Mouse (Mus musculus) liver, postnatal 0 days (tissue): ENCODE results near the gene Pus7l.

Source experiments
- CTCF ChIP-seq: sonication (generic); IDR thresholded peaks from 2 replicates; pipeline ENCODE4 v1.5.1; 2016; ENCODE audit warnings: antibody characterized with exemption, low read depth
- EP300 ChIP-seq: IDR thresholded peaks from 2 replicates; pipeline ENCODE4 v1.6.1; 2016; ENCODE audit warnings: antibody characterized with exemption, low read depth, mild to moderate bottlenecking

- peak; percentile 20; the same call in 1 of the 2 replicates for TF ChIP-seq CTCF
- TF ChIP-seq EP300: no peak
These were observed at the start of gene Pus7l, which contains the start of gene Irak4 for GRCm38 (mm10) chr15:94543409-94544051.
